In genomic region chr9:32929826-32930225, GRCm38 (mm10) we compare ENCODE assay signal across 22 mouse cellular contexts.
DNase-seq lines count a peak whose midpoint lies in the region; ATAC-seq and TF ChIP-seq lines count a peak whose summit lies in the region.
"Had no signal": no experiment of that assay in that cellular context is flagged by ENCODE, and none has a peak within 500 bp of the region (broad histone marks: within the 10 kb centered on the region; RNA-seq: fewer than 3 reads in every experiment).

No protein-coding gene starts in this region.

- H3K9me3 ChIP-seq in midbrain, embryonic 11.5 days (ENCODE audit: control insufficient read depth, low read length), result no peaks in the 10 kb centered on the region
- H3K9me3 ChIP-seq: embryonic facial prominence, embryonic 13.5 days; embryonic facial prominence, embryonic 15.5 days; forebrain, embryonic 10.5 days; forebrain, embryonic 12.5 days had no signal

- H3K27ac ChIP-seq in spleen, adult 2 months (ENCODE audit: insufficient read depth, low read length), result peak overlapping the region; percentile 58
- no peak overlapping the region for H3K27ac ChIP-seq in midbrain, embryonic 11.5 days (ENCODE audit: low read depth, low read length)
- H3K27ac ChIP-seq: embryonic facial prominence, embryonic 13.5 days; embryonic facial prominence, embryonic 15.5 days; forebrain, embryonic 10.5 days; forebrain, embryonic 12.5 days had no signal

- H3K36me3 ChIP-seq in spleen, adult 2 months (ENCODE audit: control insufficient read depth, insufficient read depth, low read length), result no peaks in the 10 kb centered on the region
- H3K36me3 ChIP-seq in midbrain, embryonic 11.5 days (ENCODE audit: control insufficient read depth, insufficient read depth, low read length), result no peaks in the 10 kb centered on the region
- H3K36me3 ChIP-seq: embryonic facial prominence, embryonic 13.5 days; embryonic facial prominence, embryonic 15.5 days; forebrain, embryonic 10.5 days; forebrain, embryonic 12.5 days had no signal

- H3K4me1 ChIP-seq in spleen, adult 2 months (ENCODE audit: control insufficient read depth, insufficient read depth, insufficient read length), result peaks cover 18% of the 10 kb centered on the region
- no peaks in the 10 kb centered on the region for H3K4me1 ChIP-seq in midbrain, embryonic 11.5 days (ENCODE audit: control insufficient read depth, insufficient read depth, low read length)
- H3K4me1 ChIP-seq: forebrain, embryonic 10.5 days; forebrain, embryonic 12.5 days had no signal

- H3K4me3 ChIP-seq in spleen, adult 2 months (ENCODE audit: extremely low read depth, insufficient read depth, insufficient read length), result no peak overlapping the region
- no peak overlapping the region for H3K4me3 ChIP-seq in midbrain, embryonic 11.5 days (ENCODE audit: low read depth, low read length)
- H3K4me3 ChIP-seq: embryonic facial prominence, embryonic 13.5 days; embryonic facial prominence, embryonic 15.5 days; erythroblast, embryonic 14.5 days; forebrain, embryonic 10.5 days; forebrain, embryonic 12.5 days had no signal

- no peak overlapping the region for H3K9ac ChIP-seq in midbrain, embryonic 11.5 days (ENCODE audit: low read length)
- H3K9ac ChIP-seq: embryonic facial prominence, embryonic 13.5 days; embryonic facial prominence, embryonic 15.5 days; forebrain, embryonic 12.5 days had no signal

- no peak for TF ChIP-seq POLR2A in spleen, adult 2 months (IDR thresholded peaks at IDR 0.05; ENCODE audit: low read depth, low read length)

- no peak for ATAC-seq in midbrain, embryonic 11.5 days (ENCODE audit: low FRiP score)
- ATAC-seq: forebrain, embryonic 14.5 days; forebrain, embryonic 16.5 days had no signal

- no peak for TF ChIP-seq CTCF in spleen, adult 2 months (IDR thresholded peaks at IDR 0.05; ENCODE audit: extremely low read depth, insufficient read depth, insufficient read length, insufficient replicate concordance)

- H3K4me2 ChIP-seq in midbrain, embryonic 11.5 days, result no peak overlapping the region
- H3K4me2 ChIP-seq: embryonic facial prominence, embryonic 13.5 days; embryonic facial prominence, embryonic 15.5 days; forebrain, embryonic 12.5 days had no signal

- H3K27me3 ChIP-seq in spleen, adult 2 months (ENCODE audit: control insufficient read depth, insufficient read depth, low read length), result no peaks in the 10 kb centered on the region
- no peaks in the 10 kb centered on the region for H3K27me3 ChIP-seq in midbrain, embryonic 11.5 days (ENCODE audit: control insufficient read depth, insufficient read depth, low read length)
- H3K27me3 ChIP-seq: embryonic facial prominence, embryonic 15.5 days; forebrain, embryonic 12.5 days had no signal

- DNase-seq in spleen, adult 2 months (ENCODE audit: low read depth in 1 of 2, low spot score in 2 of 2), result no peak
- DNase-seq in spleen, adult 12 weeks (ENCODE audit: low spot score), result no peak
- peak; percentile 72 for DNase-seq in induced T-regulatory cell, adult 2 months (ENCODE audit: low read depth)
- DNase-seq in naive thymus-derived CD4-positive, alpha-beta T cell, adult 2 months (ENCODE audit: low read depth), result peak; percentile 63
- no peak for DNase-seq in midbrain, embryonic 11.5 days (ENCODE audit: low spot score, missing footprints)
- DNase-seq: adrenal gland, adult 2 months; adrenal gland, postnatal 10 days; adrenal gland, postnatal 25 days; cerebellum, adult 11 months; cerebellum, adult 18-20 months; cerebellum, adult 8-10 months; cerebellum, adult 9-11 months; cerebellum, postnatal 14 days; cerebellum, postnatal 36 days; embryo, embryonic 11 days had no signal

- WGBS in spleen, adult 2 months, result 83% methylated on average over 3 of the region's 3 CpGs
- WGBS in midbrain, embryonic 11.5 days, result 92% methylated on average over 3 of the region's 3 CpGs

Comparison
In these comparisons a context has a peak if more than half of its experiments do, and no peak if none do; other contexts are left out.
1. DNase-seq: peak in induced T-regulatory cell, adult 2 months (single experiment) and naive thymus-derived CD4-positive, alpha-beta T cell, adult 2 months (single experiment); none in spleen, adult 2 months (0 of 2), spleen, adult 12 weeks (single experiment) and midbrain, embryonic 11.5 days (single experiment).